Mouse (Mus musculus) erythroblast, adult 5-6 weeks (primary cell): ENCODE results near the gene Snrpb2. TPM values are rescaled to one million over a fixed set of nuclear protein-coding genes. Genes with fewer than 3 reads are reported as not detected.

Experiments used
- ATAC-seq: replicated peaks from 2 replicates; pipeline ENCODE4 v1.8.0; 2016; ENCODE audit warnings: moderate number of reproducible peaks, mild to moderate bottlenecking, moderate TSS enrichment, inconsistent platforms; ENCODE audit not compliant: poor library complexity, low FRiP score, severe bottlenecking
- total RNA-seq, 2 experiments: library from RNA; stranded (forward) in 1 of 2; stranded (reverse) in 1 of 2; fragments of 150-400 nt in 1 of 2; fragments of 200-764, 138-1000 nt in 1 of 2; gene quantifications; 2 replicates each; pipeline versions ENCODE4 v1.2.3 to v1.2.4; 2015 to 2017; ENCODE audit warnings: low replicate concordance in 2 of 2

Snrpb2 gene
- total RNA-seq (2015; ENCODE audit: low replicate concordance) (24.2 and 25.7 TPM in 2 replicates), total RNA-seq (2017; ENCODE audit: low replicate concordance) (8.1 and 30.4 TPM in 2 replicates)

DNA sequence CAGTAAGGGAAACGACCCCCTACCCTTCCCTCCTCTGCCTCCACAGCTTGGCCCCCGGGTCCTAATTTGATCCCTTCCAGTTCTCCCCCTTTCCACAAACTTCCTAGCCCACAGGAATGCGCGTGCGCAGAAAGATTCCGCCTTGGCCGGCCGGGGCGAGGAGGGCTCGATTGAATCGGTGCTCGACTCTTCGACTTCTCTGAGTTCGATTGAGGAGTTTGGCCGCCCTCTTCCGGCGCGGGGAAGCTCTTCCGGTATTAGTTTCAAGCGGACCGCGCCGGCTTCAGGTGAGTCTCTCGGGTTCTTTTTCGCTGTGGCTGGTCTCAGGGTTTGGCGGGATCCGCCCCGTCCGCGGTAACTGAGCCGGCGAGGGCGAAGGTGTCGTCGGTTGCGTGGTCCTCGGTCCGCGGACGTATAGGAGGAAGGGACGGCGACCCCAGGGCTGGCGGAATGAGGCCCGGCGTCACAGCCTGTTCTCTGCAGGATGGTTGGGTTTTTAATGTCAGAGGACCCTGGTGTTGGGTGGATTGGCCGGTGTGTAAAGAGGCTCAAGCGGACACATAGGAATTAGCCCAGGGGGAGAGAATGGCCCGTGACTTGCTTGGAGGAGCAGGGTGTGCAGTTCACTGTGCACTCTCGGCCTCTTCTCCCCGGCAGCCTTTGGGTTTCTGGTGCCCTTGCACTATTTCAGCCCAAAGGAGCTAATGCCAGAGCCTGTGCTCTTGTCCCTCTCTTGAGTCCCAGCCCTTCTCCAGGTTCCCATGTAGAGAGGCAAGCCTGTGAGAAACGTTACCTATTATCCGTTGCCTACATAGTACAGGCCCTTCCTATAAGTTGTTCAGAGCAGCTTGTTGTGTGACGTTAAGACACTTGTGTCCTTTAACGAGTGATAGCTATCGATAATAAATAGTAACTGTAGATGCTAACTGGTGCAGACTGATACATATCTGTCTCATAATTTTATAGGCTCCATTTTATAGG, at the start of gene Snrpb2:
Snrpb2 (plus strand) TSS at position 228 of the 981 bp plus-strand sequence.
- peak; percentile 97 for ATAC-seq

DNA sequence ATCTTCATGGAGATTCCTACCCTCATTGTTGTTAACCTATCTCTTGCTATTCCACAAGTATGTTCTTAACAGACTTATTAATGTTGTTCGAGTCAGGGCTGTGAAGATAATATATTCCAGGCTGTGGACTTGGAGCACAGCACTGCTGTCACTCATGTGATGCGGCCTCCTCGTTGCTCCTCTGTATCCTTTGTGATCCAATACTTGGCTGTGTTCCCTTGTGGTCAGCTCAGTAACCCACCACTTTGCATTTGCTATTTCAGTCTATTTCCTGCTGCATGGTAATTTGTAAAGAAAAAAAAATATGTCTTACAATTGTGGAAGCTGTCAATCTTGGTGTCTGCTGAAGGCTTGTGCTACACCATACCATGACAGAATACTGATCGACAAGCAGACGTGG, 49.8 kb upstream of the Snrpb2 start:
- ATAC-seq, result no peak

DNA sequence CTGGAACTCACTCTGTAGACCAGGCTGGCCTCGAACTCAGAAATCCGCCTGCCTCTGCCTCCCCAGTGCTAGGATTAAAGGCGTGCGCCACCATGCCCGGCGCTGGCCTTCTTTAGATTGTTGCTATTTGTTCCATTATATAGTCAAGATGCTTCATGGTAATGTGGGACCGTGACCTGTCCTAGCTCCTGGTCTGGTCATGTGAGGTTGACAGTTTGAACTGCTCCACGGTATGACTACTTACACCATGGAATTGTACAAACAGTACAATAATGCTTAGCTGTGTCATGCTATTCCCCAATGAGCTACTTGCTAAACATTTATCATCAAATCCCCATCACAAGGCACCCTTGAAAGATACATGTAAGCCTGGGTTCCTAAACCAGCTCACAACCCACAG, 44.8 kb upstream of the Snrpb2 start:
- ATAC-seq, result no peak

DNA sequence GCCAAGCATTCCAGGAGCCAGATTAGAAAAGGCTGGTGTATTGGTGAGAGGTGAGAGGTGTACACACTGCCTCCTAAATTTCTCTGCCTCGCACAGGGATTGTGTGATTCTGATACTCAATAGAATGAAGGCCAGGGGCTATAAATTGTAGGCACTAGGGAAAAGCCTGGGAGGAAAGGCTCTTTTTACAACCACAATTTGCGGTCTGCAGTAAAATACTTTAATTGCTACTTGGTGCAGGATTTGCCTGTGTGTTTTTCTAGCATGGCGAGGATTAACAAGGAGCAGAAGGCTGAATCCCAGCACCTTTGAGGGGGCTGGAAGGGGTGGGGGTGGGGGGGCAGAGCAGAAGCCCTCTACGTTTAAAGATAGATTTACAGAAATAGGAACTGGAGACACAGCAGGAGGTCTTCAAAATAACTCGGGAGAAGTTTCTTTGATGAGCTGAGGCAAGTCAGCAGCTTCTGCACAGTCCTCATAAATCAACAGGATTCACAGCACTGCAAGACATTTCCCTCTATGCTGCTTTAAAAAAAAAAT, 44.2 kb upstream of the Snrpb2 start:
- no peak for ATAC-seq

DNA sequence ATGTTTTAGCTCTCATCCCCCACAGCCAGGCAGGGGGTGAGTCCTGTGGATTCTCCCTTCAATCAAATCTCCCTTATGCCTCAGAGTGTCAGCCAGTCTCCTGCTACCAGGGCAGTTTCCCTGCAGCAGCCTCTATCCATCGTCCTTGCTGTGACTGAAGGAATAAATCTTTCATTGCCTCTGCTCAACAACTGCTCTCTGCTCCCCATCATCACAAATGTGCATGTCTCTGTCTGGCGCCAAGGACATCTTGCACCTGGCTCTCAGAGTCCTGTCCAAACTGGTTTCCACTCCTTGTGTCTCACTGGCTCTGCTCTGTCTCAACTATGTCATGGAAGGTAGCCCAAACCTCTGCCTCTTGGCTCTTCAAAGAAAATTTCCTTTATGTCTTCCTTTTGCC, 43.1 kb upstream of the Snrpb2 start:
- no peak for ATAC-seq

DNA sequence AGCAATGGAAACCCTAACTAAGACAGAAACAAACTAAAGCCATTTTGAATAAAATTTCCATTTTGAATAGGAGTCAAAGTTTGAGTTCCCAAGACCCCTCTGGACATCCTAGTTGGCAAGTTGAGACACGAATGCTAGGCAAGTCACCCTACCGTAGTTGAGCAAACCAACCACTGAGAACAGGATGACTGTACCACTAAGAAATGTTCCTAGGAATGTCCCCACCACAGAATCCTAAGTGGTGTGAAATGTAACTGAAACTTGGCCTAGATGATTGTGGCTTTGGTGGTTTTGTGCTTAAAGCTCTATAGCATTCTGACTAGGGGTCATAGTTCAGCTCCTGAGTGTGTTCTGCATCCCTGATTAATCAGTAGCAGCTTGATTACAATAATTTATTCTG, 39.5 kb upstream of the Snrpb2 start:
- no peak for ATAC-seq

DNA sequence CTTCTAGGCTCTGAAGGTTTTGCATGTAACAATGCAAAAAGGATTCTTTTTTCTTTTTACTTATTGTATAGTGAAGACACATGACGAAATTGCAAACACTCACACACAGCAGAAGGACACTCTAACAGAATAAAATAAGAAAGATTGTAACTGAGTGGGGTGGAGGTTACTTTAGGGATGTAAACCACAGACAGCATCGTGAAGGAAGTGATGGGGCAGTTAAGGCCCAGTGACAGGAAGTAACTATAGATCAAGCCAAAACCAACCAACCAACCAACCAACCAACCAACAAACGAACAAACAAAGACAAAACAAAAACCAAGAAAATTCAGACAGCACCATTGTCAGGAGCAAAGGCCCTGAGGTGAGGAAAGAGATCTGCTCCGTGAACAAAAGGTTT, 38.6 kb upstream of the Snrpb2 start:
- no peak for ATAC-seq

DNA sequence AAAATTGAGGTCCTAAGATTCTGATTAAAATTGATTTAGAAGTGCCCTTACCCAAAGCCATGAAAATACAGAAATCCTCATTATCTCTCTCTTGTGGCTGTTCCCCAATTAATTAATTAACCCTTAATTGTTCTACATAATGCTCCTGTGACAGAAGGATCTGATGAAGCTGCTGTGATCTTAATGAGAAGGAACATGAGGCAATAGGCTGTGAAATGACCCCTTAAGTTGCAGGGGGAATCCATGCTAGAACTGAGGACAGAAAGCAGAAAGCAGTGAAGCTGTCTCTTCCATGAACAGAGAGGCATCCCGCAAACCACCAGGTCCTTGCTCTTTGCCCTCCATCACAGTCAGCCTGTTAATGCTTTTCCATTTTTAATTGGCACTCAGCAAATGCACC, 31.6 kb upstream of the Snrpb2 start:
- ATAC-seq, result no peak

DNA sequence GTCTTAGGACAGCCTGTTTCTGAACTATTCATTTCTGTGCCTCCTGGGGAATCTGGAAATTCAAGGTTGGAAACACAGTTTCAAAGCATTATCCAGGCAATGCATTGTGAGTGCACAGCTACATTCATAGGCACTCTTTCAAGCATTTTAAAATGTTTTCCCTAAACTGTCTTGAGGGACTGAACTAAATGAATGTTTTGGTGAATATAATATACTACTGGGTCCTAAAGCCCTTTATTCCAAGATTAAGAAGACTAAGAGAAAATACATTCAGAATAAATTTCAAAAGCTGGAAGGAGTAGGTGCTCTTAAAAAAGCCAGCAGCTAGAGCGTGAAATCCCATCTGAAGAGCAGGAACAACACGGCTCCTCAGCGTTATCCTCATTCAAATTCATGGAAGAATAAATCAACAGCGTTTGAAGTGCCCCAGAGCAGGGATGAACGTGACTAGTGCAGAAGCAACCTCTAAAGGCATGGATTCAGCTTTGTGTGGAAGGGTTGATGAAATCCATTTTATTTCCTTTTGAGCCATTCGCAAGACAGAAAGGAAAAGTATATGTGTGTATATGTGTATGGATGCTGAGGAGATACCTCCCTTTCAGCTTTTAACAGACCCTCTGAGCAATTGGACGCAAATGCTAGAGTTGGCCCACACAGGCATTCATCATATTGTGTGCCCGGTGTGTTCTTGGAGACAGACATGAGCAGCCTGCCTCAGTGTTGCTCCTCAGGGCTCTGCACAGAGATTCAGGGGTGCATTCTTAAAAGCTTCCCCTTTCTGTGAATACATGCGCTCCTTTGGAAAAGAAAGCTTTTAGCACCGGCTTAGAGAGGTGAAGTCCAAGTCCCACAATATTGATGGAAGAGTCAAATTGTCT, 30.2 kb upstream of the Snrpb2 start:
- no peak for ATAC-seq

DNA sequence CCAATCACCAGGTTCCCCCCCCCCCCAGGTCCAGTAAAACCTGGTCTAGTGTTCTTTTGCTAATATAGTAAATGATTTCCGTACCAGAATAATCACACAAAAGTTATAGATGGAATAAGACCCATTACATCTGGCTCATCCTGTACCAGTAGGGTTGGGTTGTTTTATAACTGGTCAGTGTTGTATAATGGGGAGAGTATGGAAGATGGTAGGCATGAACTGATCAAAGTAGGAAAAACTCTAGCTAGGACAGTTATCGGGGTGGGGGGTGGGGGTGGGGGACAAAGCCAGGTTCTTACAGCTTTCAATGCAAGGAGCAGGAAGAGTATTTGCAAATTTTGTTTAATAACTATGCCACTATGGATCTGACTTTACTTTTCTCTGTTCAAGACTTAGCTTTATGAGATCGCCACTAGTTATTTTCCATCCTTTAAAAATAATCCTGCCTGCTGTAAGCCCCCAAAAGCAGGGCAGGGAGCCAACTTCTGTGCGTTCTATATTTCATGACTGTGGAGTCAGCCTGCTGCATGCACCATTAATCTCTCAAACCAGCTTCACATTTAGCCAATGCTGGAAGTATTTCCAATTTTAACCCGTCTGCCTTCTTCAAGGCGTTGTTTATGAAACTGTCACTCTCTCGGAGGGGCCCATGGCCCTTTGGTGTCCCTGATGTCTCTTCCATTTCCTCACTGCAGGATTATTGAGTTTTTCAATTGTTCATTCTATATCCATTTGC, 28.3 kb upstream of the Snrpb2 start:
- ATAC-seq, result no peak

DNA sequence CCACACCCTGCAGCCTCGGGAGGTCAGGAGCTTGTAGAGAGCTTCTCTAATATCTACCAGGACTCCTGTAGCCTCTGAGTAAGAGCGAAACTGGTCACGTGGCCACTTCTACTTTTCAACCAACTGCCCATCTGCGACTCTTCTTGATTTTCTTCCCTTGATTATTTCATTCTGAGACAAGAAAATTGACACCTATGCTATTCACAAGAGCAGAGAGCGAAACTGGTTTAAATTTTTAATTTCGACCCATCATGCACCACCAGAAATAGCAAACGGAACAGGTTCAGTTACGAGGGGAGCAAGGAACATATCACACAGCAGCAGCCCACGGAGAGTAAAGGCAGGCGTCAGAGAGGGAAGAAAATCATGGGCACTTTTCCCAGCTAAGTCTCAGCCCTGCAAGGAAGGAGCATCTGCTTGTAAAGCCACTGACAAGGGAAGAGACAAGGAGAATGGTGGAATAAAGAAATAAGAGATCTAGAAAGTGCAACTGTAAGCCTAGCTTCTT, 27.7 kb upstream of the Snrpb2 start:
- ATAC-seq, result no peak

DNA sequence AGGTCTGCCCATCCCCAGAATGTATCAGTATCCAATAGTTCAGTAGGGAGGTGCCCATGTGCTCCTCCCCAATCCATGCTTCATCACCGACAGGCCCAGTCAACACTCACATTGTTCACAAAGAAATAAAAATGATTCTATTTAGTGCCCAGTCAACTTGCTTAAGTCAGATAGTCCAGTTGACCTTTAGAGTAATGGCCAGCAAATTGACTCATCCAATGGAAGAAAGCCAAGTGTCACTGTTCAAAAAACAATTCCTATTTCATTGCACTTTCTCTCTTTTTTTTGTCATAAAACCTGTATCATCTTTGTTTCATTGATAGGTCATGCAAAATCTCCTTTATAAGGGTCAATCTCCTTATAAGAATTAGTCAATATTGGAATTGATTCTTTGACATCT, 21.2 kb upstream of the Snrpb2 start:
- no peak for ATAC-seq

DNA sequence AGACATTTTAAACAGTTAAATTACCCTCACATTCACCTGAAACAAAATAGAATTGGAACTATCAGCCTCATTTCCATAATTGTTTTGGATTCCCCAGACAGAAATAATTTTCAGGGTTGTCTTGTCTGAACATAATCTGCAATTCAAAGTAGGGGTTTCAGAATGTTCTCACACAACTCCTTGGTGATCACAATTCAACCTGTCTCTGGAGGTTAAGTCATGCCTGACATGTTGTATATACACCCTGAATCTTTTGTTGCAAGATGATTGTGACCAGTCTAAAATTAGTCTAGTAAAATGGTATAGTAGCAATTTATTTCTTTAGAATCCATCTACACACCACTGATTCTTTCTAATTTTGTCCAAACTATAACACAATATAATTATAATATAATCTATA, 7.6 kb upstream of the Snrpb2 start:
- no peak for ATAC-seq

DNA sequence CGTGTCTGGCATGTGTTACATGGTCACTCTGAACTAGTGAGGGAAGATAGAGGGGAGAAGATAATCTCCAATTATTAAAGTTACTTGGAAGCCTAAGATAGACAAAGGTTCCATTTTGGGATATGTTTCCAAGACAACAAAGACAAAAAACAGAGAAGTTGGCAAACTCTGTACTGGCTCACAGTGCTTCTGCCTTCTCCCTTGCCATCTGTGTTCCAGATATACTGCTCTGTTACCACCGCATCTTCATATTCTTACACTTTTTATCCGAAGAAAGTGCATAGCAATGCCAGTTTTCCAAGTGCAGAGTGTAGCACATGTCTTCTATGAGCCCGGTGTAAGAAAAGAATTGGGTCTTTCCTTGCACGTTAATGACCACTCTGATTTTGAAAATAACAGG, 6.1 kb upstream of the Snrpb2 start:
- no peak for ATAC-seq

DNA sequence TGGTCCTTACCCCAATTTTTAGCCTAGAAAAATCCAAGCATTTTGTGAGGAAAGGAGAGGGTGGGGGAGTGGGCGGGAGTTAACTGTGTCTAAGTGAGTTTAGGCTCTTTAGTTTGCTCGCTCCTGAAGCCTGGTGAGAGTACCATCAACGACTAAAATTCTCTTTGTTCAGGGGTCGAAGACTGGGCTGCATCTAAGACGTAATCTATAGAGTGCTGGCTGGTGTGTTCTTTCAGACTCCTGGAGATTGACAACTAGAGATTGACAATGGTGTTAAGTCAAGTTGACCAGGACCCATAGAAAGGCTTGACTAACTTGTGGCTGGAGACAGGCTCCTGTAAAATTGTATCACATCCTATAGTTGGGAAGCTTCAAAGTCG, 417 bp upstream of the Snrpb2 start:
- ATAC-seq, result peak; percentile 19; the same call in 1 of the 2 replicates

DNA sequence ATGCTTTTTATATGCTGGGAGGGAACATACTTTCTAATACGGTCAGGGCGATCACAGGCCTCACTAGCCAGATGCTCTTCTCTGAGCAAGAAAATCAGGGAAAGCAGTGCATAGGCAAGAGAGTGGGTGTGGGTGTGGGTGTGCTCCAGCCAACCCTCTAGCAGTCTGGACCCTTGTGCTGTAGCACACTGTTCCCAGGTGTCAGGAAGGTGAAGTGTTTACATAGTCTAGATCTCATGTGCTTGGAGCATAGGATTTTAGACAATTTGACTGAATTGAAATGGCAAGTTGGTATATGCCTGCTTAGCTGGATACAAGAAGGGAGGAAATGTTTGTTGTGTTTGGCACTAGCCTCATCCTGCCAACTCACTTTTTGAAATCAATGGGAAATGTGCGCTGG, 3.1 kb downstream of the Snrpb2 start:
- no peak for ATAC-seq

DNA sequence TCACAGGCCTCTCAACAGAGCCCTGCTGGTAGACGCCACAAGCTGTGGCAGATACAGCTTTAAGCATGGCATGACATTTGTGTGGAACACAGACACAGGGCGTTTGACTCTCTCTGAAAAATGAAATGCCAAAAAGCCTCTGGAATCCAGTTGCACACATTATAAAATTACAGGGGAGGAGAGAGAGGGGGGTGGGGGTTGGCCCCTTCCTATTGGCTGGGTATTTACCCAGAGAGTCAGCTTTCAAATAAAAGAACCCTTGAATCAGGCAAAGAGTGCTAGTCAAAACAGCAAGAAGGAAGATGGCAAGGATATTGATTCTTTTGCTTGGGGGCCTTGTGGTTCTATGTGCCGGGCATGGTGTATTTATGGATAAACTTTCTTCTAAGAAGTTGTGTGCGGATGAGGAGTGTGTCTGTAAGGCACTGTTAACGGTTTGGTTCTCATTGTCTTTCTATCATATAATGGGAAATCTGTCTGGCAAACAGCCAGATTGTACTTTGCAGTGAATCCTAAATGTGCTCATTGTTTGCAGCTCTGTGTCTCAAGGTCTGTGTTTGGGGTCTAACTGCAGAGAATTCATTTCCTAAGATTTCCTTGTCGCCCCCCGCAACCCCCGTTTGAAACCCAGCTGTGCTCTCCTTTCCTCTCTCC, 15.5 kb downstream of the Snrpb2 start, which contains the start of gene Otor:
Otor (plus strand) TSS at position 276 of the 654 bp plus-strand sequence.
- ATAC-seq, result no peak

DNA sequence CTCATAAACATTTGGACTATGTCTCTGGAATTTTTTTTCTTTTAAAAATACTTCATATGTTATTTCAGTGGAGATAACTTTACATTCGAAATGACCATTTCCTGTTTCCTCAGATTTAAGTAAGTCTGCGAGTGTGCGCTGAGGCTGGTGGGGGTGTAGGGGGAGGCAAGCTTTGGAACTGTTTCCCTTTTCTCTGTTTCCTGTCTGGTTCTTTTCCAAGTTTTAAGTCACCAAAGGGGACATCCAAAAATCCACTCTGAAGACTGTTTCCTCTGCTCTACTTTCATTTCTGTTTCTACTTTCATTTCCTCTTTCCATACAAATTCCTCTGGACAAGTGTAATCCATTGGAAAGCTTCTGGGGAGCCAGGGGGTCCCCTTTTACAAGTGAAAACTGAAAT, 18.9 kb downstream of the Snrpb2 start:
- no peak for ATAC-seq

DNA sequence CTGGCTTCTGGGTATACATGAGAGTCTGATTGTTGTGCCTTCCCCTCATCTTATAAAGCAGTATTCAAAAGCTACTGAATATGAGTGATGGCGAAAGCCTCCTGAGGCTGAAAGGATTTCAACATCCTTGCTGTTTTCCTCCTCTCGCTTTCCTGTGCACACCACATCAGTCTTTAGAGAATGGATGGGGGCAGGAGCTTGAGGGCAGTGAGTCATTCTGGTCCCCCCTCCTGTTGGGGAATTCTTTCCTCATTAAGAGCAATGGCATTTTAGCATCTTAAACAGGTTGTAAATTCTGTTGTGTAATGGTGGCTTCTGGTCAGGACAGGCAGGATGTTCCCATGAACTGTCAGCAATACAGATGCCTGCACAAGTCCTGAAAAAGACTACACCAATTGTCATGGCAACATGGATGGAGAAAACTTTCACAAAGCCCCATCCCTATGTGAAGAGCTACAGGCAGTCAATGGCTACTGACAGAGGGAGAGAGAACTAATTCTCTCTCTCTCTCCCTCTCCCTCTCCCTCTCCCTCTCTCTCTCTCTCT, 22.1 kb downstream of the Snrpb2 start:
- ATAC-seq, result no peak
